Mouse (Mus musculus): ENCODE measurements around the gene Tmprss9.

- TF ChIP-seq EP300 (IDR thresholded peaks at IDR 0.05; ENCODE audit: low read length) (no peak), CTCF (conservative IDR thresholded peaks at IDR 0.05 in 1 of 2, IDR thresholded peaks at IDR 0.05 in 1 of 2; ENCODE audit: low read depth in 2 of 2, low read length in 2 of 2) (no peak), KAT2A (IDR thresholded peaks at IDR 0.05; ENCODE audit: insufficient replicate concordance, low read length) (no peak), POLR2A (IDR thresholded peaks at IDR 0.05; ENCODE audit: low read depth, low read length) (no peak), ZNF384 (IDR thresholded peaks at IDR 0.05; ENCODE audit: low read depth, low read length) (no peak), BHLHE40 (IDR thresholded peaks at IDR 0.05; ENCODE audit: low read depth, low read length) (no peak), ETS1 (conservative IDR thresholded peaks at IDR 0.05; ENCODE audit: low read depth, low read length) (no peak), E2F4 (IDR thresholded peaks at IDR 0.05; ENCODE audit: insufficient replicate concordance, low read depth, low read length) (no peak), TCF12 (IDR thresholded peaks at IDR 0.05; ENCODE audit: low read depth, low read length) (no peak), MXI1 (IDR thresholded peaks at IDR 0.05; ENCODE audit: low read depth, low read length) (no peak), GABPA (IDR thresholded peaks at IDR 0.05; ENCODE audit: insufficient replicate concordance, low read depth, low read length) (no peak), CHD2 (IDR thresholded peaks at IDR 0.05; ENCODE audit: low read length) (no peak)
Observed at GRCm38 (mm10) chr10:80864446-80864845, 7.2 kb upstream of the Tmprss9 start.

All from CH12.LX (cell line).